In the genomic region with DNA sequence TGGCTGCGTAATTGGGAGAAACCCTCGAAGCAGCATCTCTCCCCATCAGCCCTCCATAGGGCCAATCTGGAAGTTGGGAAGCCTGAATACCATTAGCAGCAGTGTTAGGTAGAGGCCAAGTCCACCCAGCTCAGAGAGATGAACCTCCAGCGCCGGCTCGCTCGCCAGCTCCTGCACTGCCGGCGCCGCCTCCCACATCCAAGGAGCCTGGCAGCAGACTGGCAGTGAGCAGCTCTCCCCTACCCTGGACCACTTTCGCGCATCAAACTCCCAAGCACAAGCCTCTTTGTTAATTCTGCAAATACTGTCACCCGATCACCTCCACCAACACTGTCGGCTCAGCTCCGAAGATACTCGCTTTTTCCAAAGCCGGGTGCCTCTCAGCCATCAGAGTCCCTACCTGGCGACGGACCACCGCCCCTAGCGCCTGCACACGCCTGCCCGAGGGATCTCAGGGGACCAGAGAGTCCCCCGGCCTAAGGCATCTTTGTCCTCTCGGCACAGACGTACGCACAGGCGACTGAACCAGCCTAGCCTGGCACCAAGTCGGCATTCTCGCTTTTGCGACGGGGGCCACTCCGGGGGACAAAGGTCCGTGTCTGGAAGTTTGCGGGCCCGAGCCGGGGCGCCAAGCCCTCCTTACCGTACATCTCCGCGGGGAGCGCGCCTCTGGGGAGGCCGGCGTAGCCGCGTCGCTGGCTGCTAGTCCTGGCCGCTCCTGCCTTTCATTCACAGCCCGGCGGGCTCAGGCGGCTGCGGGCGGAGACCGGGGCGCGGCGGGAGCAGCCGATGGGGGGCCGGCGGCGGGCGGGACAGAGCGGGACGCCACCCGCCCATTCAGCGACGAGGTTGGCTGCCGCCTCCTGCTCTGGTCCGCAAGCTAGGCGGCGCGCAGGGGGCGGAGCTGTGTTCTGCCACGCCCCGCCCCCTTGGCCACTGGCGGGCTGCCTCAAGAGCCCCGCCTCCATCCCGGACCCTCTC, we compare ENCODE assay signal across 8 mouse cellular contexts. TPM values are rescaled to one million over a fixed set of nuclear protein-coding genes. Genes with fewer than 3 reads are reported as not detected.
DNase-seq lines count a peak whose midpoint lies in the region; ATAC-seq and TF ChIP-seq lines count a peak whose summit lies in the region.

A gene (minus strand): TSS at position 855 of the 981 bp plus-strand sequence.

- peak within 1 kb of the TSS; percentile 72 for H3K4me3 ChIP-seq in bone marrow macrophage, adult 2 months (ENCODE audit: insufficient read depth, low read length)
- H3K4me3 ChIP-seq in embryonic facial prominence, embryonic 14.5 days (ENCODE audit: low read depth, low read length): peak within 1 kb of the TSS; percentile 56
- H3K4me3 ChIP-seq in limb, embryonic 11.5 days (ENCODE audit: low read depth, low read length): peak within 1 kb of the TSS; percentile 82
- H3K4me3 ChIP-seq in midbrain, embryonic 12.5 days: peak within 1 kb of the TSS; percentile 79

- H3K4me1 ChIP-seq in bone marrow macrophage, adult 2 months (ENCODE audit: control insufficient read depth, insufficient read depth, low read length): peaks cover 7% of the 10 kb centered on the region
- H3K4me1 ChIP-seq in embryonic facial prominence, embryonic 14.5 days (ENCODE audit: control insufficient read depth, insufficient read depth, low read length): peaks cover 5% of the 10 kb centered on the region; the same call in 1 of the 2 replicates
- peaks cover 9% of the 10 kb centered on the region for H3K4me1 ChIP-seq in limb, embryonic 11.5 days (ENCODE audit: control insufficient read depth, insufficient read depth, low read length)
- H3K4me1 ChIP-seq in midbrain, embryonic 12.5 days: peaks cover 19% of the 10 kb centered on the region

- no peaks in the 10 kb centered on the region for H3K27me3 ChIP-seq in embryonic facial prominence, embryonic 14.5 days (replicated peaks; ENCODE audit: control insufficient read depth, insufficient read depth, low read length)
- no peaks in the 10 kb centered on the region for H3K27me3 ChIP-seq in limb, embryonic 11.5 days (ENCODE audit: control insufficient read depth, insufficient read depth, low read length)
- peaks cover 11% of the 10 kb centered on the region; the same call in 1 of the 2 replicates for H3K27me3 ChIP-seq in midbrain, embryonic 12.5 days

- peak; percentile 94 for DNase-seq in embryonic facial prominence, embryonic 14.5 days (ENCODE audit: low spot score)
- DNase-seq in heart, adult 9 months (ENCODE audit: low spot score in 2 of 2): peak; percentile 80 to 81
- peak; percentile 70 to 72 for DNase-seq in kidney, adult 8-10 months
- DNase-seq in limb, embryonic 11.5 days (ENCODE audit: low spot score): peak; percentile 90
- DNase-seq in spleen, adult 12 weeks (ENCODE audit: low spot score): peak; percentile 26

- H3K27ac ChIP-seq in bone marrow macrophage, adult 2 months (ENCODE audit: insufficient read depth, low read depth, low read length): no peak within 1 kb of the TSS
- H3K27ac ChIP-seq in embryonic facial prominence, embryonic 14.5 days (replicated peaks; ENCODE audit: low read depth, low read length): no peak within 1 kb of the TSS
- no peak within 1 kb of the TSS for H3K27ac ChIP-seq in limb, embryonic 11.5 days (replicated peaks; ENCODE audit: low read depth, low read length)
- H3K27ac ChIP-seq in midbrain, embryonic 12.5 days (replicated peaks): peak within 1 kb of the TSS; percentile 77

- peak; percentile 96 for ATAC-seq in embryonic facial prominence, embryonic 14.5 days (ENCODE audit: low read depth)
- ATAC-seq in limb, embryonic 11.5 days (ENCODE audit: insufficient number of reproducible peaks, low FRiP score, low TSS enrichment, low read depth): peak; percentile 96
- peak; percentile 94 for ATAC-seq in midbrain, embryonic 12.5 days (ENCODE audit: low FRiP score, low read depth)
- ATAC-seq in monocyte, adult 5-6 weeks (replicated peaks; ENCODE audit: insufficient number of reproducible peaks, low FRiP score, low TSS enrichment, poor library complexity, severe bottlenecking): no peak; the same call in 1 of the 2 replicates

- TF ChIP-seq CTCF in bone marrow macrophage, adult 2 months (IDR thresholded peaks at IDR 0.05; ENCODE audit: low read depth, low read length): no peak

- H3K4me2 ChIP-seq in embryonic facial prominence, embryonic 14.5 days (ENCODE audit: low read depth, low read length): peak within 1 kb of the TSS; percentile 83
- H3K4me2 ChIP-seq in limb, embryonic 11.5 days (ENCODE audit: low read depth, severe bottlenecking): peak within 1 kb of the TSS; percentile 93
- peak within 1 kb of the TSS; percentile 67 for H3K4me2 ChIP-seq in midbrain, embryonic 12.5 days (replicated peaks)

- H3K36me3 ChIP-seq in embryonic facial prominence, embryonic 14.5 days (ENCODE audit: control insufficient read depth, insufficient read depth, low read length): no peaks in the 10 kb centered on the region
- no peaks in the 10 kb centered on the region for H3K36me3 ChIP-seq in limb, embryonic 11.5 days (ENCODE audit: control insufficient read depth, insufficient read depth, low read length)
- H3K36me3 ChIP-seq in midbrain, embryonic 12.5 days: 0 out of 2 replicates have a peak, but pooled peaks cover 3% of the 10 kb centered on the region

- H3K9ac ChIP-seq in embryonic facial prominence, embryonic 14.5 days (ENCODE audit: low read depth, low read length): peak within 1 kb of the TSS; percentile 71
- peak within 1 kb of the TSS; percentile 83 for H3K9ac ChIP-seq in limb, embryonic 11.5 days (ENCODE audit: low read length)
- peak within 1 kb of the TSS; percentile 81 for H3K9ac ChIP-seq in midbrain, embryonic 12.5 days (replicated peaks)

- WGBS in embryonic facial prominence, embryonic 14.5 days: under 1% methylated on average over 52 of the region's 78 CpGs
- WGBS in limb, embryonic 11.5 days: under 1% methylated on average over 78 of the region's 78 CpGs
- WGBS in midbrain, embryonic 12.5 days: 1% methylated on average over 75 of the region's 78 CpGs

- TF ChIP-seq POLR2A in bone marrow macrophage, adult 2 months (IDR thresholded peaks at IDR 0.05; ENCODE audit: borderline replicate concordance, low read depth, low read length): no peak

- H3K9me3 ChIP-seq in embryonic facial prominence, embryonic 14.5 days (ENCODE audit: control insufficient read depth, low read length): no peaks in the 10 kb centered on the region
- no peaks in the 10 kb centered on the region for H3K9me3 ChIP-seq in limb, embryonic 11.5 days (ENCODE audit: control insufficient read depth, low read length)
- H3K9me3 ChIP-seq in midbrain, embryonic 12.5 days: no peaks in the 10 kb centered on the region

RNA-seq across cellular contexts. Expression of the gene that starts here (rescaled TPM):
- 3.2 and 4.6 TPM in 2 replicates for polyA plus RNA-seq in bone marrow macrophage, adult 2 months (2012; ENCODE audit: insufficient read depth, insufficient read length, missing spikeins)
- 3.4 and 3.8 TPM in 2 replicates for polyA plus RNA-seq in embryonic facial prominence, embryonic 14.5 days (2014; fragmentation: Nextera tagmentation; extraction: Ambion mirVana)
- 6.0 and 6.3 TPM in 2 replicates for polyA plus RNA-seq in limb, embryonic 11.5 days (2014; fragmentation: Nextera tagmentation; extraction: Ambion mirVana)
- polyA plus RNA-seq in midbrain, embryonic 12.5 days (2016; fragmentation: Nextera tagmentation; extraction: Ambion mirVana): 32.0 and 34.3 TPM in 2 replicates
- not detected in 3 replicates for total RNA-seq in monocyte, adult 5-6 weeks (2017)

Comparison
In these comparisons a context has a peak if more than half of its experiments do, and no peak if none do; other contexts are left out.
1. DNase-seq: peak in every context shown above with its lines; median percentile 94 in embryonic facial prominence, embryonic 14.5 days; 90 in limb, embryonic 11.5 days; 80 in heart, adult 9 months; 71 in kidney, adult 8-10 months; 26 in spleen, adult 12 weeks.